Mouse (Mus musculus) olfactory bulb, adult 2 months (tissue): Measurements from ENCODE around the gene Adap1.

ENCODE experiments used
- CTCF ChIP-seq: fragments of 200-500 bp; IDR thresholded peaks from 2 replicates; pipeline ENCODE4 v1.5.1; 2012; ENCODE audit warnings: low read depth, mild to moderate bottlenecking, low read length, moderate library complexity; ENCODE audit not compliant: insufficient read depth
- POLR2A ChIP-seq: fragments of 200-500 bp; IDR thresholded peaks from 2 replicates; pipeline ENCODE4 v1.6.1; 2012; ENCODE audit warnings: mild to moderate bottlenecking, low read depth, low read length, moderate library complexity; ENCODE audit not compliant: insufficient read depth

- TF ChIP-seq CTCF, result no peak
- TF ChIP-seq POLR2A, result no peak
These were observed 8.0 kb upstream of the Adap1 start for GRCm38 (mm10) chr5:139333301-139334013.
